Mouse (Mus musculus) forebrain, embryonic 14.5 days (tissue): Measurements from ENCODE around the gene Rac2. TPM values are rescaled to one million over a fixed set of nuclear protein-coding genes. Genes with fewer than 3 reads are reported as not detected.

ENCODE experiments used
- ATAC-seq: fragments of 200-750 bp; cut with Nextera tagmentation; 2 replicates; pipeline ENCODE4 v1.8.0; 2017; ENCODE audit warnings: mild to moderate bottlenecking, moderate library complexity
- DNase-seq: peaks from one replicate; pipeline ENCODE4 v3.0.0-alpha.2; 2015; ENCODE audit warnings: low spot score
- H3K27ac ChIP-seq: fragments of 300-500 bp; sonication (generic); 2 replicates; pipeline ENCODE4 v1.5.1; 2014; ENCODE audit warnings: low read depth, mild to moderate bottlenecking, control low read depth, low read length, moderate library complexity
- H3K27me3 ChIP-seq: fragments of 300-500 bp; sonication (generic); replicated peaks from 2 replicates; pipeline ENCODE4 v1.6.1; 2014; ENCODE audit warnings: low read length, control low read depth, mixed read lengths; ENCODE audit not compliant: control insufficient read depth, insufficient read depth
- H3K36me3 ChIP-seq: fragments of 300-500 bp; sonication (generic); 2 replicates; pipeline ENCODE4 v1.6.1; 2014; ENCODE audit warnings: low read length, control low read depth; ENCODE audit not compliant: control insufficient read depth, insufficient read depth
- H3K4me1 ChIP-seq: fragments of 300-500 bp; sonication (generic); 2 replicates; pipeline ENCODE4 v1.6.1; 2014; ENCODE audit warnings: antibody characterized with exemption, low read length, control low read depth; ENCODE audit not compliant: control insufficient read depth, insufficient read depth
- H3K4me2 ChIP-seq: fragments of 300-500 bp; sonication (generic); 2 replicates; pipeline ENCODE4 v1.6.1; 2014; ENCODE audit warnings: mild to moderate bottlenecking, control low read depth, low read length
- H3K4me3 ChIP-seq: fragments of 300-500 bp; sonication (generic); 2 replicates; pipeline ENCODE4 v1.5.1; 2014; ENCODE audit warnings: low read depth, low read length, control low read depth
- H3K9ac ChIP-seq: fragments of 300-500 bp; sonication (generic); 2 replicates; pipeline ENCODE4 v1.6.1; 2014; ENCODE audit warnings: mild to moderate bottlenecking, low read length, control low read depth, moderate library complexity
- H3K9me3 ChIP-seq: fragments of 300-500 bp; sonication (generic); replicated peaks from 2 replicates; pipeline ENCODE4 v1.6.1; 2016; ENCODE audit warnings: low read length, control low read depth, mixed read lengths; ENCODE audit not compliant: control insufficient read depth
- WGBS: fragments of 180-500 bp; shearing (Covaris S2); extraction: QIAGEN DNeasy Blood & Tissue Kit; methylation state at CpG from one replicate; pipeline ENCODE4 v1.1.7; 2014; 5-methylcytosine and 5-hydroxymethylcytosine counted together
- polyA plus RNA-seq: library from polyadenylated mRNA; unstranded; fragments of >200 nt; fragmentation: Nextera tagmentation; extraction: Ambion mirVana; gene quantifications from 2 replicates; pipeline ENCODE4 v1.2.1, GENCODE M21; 2014

Gene Rac2
- polyA plus RNA-seq, 1 experiment from 2014 or later = 5.9 TPM

DNA sequence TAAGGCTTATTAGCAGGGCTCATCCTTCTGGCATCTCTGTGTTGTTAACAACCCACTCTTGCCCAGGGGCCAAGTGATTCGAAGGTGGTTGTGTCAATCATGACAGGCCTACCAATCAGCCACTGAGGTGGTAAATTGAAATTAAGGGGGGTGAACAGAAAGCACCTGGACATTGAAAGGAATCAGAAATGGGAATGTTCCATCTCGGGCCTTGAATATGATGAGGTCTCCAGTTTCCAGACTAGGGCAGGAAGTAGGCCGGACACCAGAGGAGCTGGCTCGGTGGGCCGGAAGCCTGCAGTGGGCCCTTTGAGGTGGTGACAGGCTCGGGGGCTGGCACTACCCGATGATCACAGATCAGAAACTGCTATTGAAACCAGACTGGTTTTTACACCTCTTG lies 44.6 kb downstream of the Rac2 start:
- ATAC-seq = no peak
- H3K9me3 ChIP-seq = no peaks in the 10 kb centered on the region
- no peak for DNase-seq
- H3K4me1 ChIP-seq = peaks cover 8% of the 10 kb centered on the region
- H3K4me2 ChIP-seq = no peak overlapping the region
- H3K4me3 ChIP-seq = no peak overlapping the region
- H3K27ac ChIP-seq = no peak overlapping the region
- H3K36me3 ChIP-seq = no peaks in the 10 kb centered on the region
- no peak overlapping the region for H3K9ac ChIP-seq
- no peaks in the 10 kb centered on the region for H3K27me3 ChIP-seq
- WGBS = 82% methylated on average over 7 of the region's 7 CpGs

GRCm38 (mm10) chr15:78524163-78524562 lies 48.4 kb downstream of the Rac2 start:
- 86% methylated on average over 5 of the region's 5 CpGs for WGBS
- Histone ChIP-seq H3K27ac (no peak overlapping the region), H3K27me3 (no peaks in the 10 kb centered on the region), H3K36me3 (no peaks in the 10 kb centered on the region), H3K4me1 (peaks cover 2% of the 10 kb centered on the region; the same call in 1 of the 2 replicates), H3K9ac (no peak overlapping the region), H3K9me3 (no peaks in the 10 kb centered on the region), H3K4me3 (no peak overlapping the region), H3K4me2 (no peak overlapping the region)
- ATAC-seq (no peak), DNase-seq (no peak)

DNA sequence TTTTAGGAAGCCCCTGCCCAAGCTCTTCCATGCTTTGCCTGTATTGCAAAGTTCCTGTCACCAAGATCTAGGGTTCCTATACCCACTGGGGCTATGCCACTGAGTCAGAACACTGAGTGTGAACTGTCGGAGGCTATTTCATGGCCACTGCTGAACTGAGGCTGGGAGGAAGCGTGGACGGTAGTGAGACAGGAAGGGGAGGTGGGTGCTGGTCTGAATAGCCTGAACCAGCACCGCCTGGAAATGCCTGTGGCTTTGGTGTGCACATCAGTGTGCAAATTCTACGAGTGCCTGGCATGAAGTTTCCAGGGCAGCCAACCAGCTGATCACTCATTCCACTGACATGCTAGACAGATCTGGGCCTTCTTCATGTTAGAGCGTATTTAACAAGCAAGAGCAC lies 50.7 kb downstream of the Rac2 start:
- Histone ChIP-seq H3K9ac (no peak overlapping the region), H3K4me2 (no peak overlapping the region), H3K4me1 (no peaks in the 10 kb centered on the region), H3K27me3 (no peaks in the 10 kb centered on the region), H3K36me3 (no peaks in the 10 kb centered on the region), H3K9me3 (no peaks in the 10 kb centered on the region), H3K27ac (no peak overlapping the region), H3K4me3 (no peak overlapping the region)
- DNase-seq (no peak), ATAC-seq (no peak)
- WGBS = 82% methylated on average over 6 of the region's 6 CpGs

GRCm38 (mm10) chr15:78521331-78521730 lies 51.3 kb downstream of the Rac2 start:
- ATAC-seq (no peak), DNase-seq (no peak)
- Histone ChIP-seq H3K27me3 (no peaks in the 10 kb centered on the region), H3K27ac (no peak overlapping the region), H3K4me2 (no peak overlapping the region), H3K36me3 (no peaks in the 10 kb centered on the region), H3K9ac (no peak overlapping the region), H3K4me3 (no peak overlapping the region), H3K4me1 (no peaks in the 10 kb centered on the region), H3K9me3 (no peaks in the 10 kb centered on the region)
- 79% methylated on average over 8 of the region's 8 CpGs for WGBS

GRCm38 (mm10) chr15:78520112-78520715 lies 52.4 kb downstream of the Rac2 start:
- 76% methylated on average over 13 of the region's 13 CpGs for WGBS

DNA sequence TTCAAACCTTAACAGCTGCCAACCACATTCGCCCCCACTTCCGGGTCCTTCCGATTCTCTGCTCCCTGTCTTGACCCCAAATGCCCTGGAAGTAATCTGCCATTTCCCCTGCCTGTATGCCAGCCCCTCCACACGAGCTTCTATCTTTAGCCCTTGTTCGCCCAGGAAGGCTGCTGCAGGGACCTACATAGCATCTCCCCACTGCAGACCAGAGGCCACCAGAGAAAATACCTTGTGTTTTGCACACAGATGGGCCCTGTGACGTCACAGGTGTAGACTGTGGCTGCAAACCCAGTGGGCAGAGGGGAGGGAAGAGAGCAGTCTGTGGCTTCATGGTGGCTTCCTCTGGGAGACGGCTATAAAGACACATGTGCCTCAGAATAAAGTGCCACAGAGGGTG lies 54.4 kb downstream of the Rac2 start:
- 78% methylated on average over 7 of the region's 7 CpGs for WGBS
- Histone ChIP-seq H3K4me3 (no peak overlapping the region), H3K9ac (no peak overlapping the region), H3K27me3 (no peaks in the 10 kb centered on the region), H3K4me2 (no peak overlapping the region), H3K36me3 (no peaks in the 10 kb centered on the region), H3K4me1 (0 out of 2 replicates have a peak, but pooled peaks cover 5% of the 10 kb centered on the region), H3K27ac (no peak overlapping the region), H3K9me3 (no peaks in the 10 kb centered on the region)
- DNase-seq (no peak), ATAC-seq (no peak)

More at GRCm38 (mm10) chr15:78520112-78520715, 52.4 kb downstream of the Rac2 start:
- no peak overlapping the region for H3K4me2 ChIP-seq
- no peaks in the 10 kb centered on the region for H3K36me3 ChIP-seq
- H3K27ac ChIP-seq = no peak overlapping the region
- H3K4me1 ChIP-seq = no peaks in the 10 kb centered on the region
- H3K9me3 ChIP-seq = no peaks in the 10 kb centered on the region
- no peaks in the 10 kb centered on the region for H3K27me3 ChIP-seq
- H3K9ac ChIP-seq = no peak overlapping the region
- no peak overlapping the region for H3K4me3 ChIP-seq
- DNase-seq (no peak), ATAC-seq (no peak)

GRCm38 (mm10) chr15:78515759-78516158 lies 56.8 kb downstream of the Rac2 start:
- no peak for DNase-seq
- WGBS = 93% methylated on average over 6 of the region's 6 CpGs
- Histone ChIP-seq H3K9me3 (no peaks in the 10 kb centered on the region), H3K4me2 (no peak overlapping the region), H3K9ac (no peak overlapping the region), H3K27me3 (no peaks in the 10 kb centered on the region), H3K27ac (no peak overlapping the region), H3K36me3 (no peaks in the 10 kb centered on the region), H3K4me3 (no peak overlapping the region), H3K4me1 (0 out of 2 replicates have a peak, but pooled peaks cover 5% of the 10 kb centered on the region)
- no peak for ATAC-seq

- Histone ChIP-seq H3K27ac (no peak overlapping the region), H3K36me3 (no peaks in the 10 kb centered on the region), H3K4me2 (no peak overlapping the region), H3K9me3 (no peaks in the 10 kb centered on the region), H3K9ac (no peak overlapping the region), H3K4me1 (peaks cover 7% of the 10 kb centered on the region; the same call in 1 of the 2 replicates), H3K27me3 (no peaks in the 10 kb centered on the region), H3K4me3 (no peak overlapping the region)
- DNase-seq (peak; percentile 84), ATAC-seq (peak; percentile 42; the same call in 1 of the 2 replicates)
- 39% methylated on average over 7 of the region's 7 CpGs for WGBS
These were observed 58.0 kb downstream of the Rac2 start for GRCm38 (mm10) chr15:78514393-78515146.

DNA sequence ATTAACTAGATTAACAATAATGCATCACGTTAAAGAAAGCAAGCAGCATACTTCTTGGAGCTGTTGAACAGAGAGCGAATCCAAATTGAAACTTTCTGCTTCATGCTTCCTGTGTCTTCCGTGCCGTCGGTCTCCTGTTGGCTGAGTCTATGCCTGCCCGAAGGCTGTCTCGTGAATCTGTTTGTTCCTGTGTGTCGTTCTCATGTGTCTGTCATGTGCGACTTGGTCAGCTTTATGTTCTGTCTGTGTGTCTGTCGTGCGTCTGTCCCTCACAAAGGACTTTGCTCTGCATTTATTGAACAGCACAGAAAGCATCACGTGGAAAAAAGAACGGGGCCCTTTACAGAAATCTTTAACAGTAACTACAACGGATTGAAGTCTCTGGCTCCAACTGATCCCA lies 59.6 kb downstream of the Rac2 start:
- DNase-seq = no peak
- no peak overlapping the region for H3K27ac ChIP-seq
- ATAC-seq = no peak
- H3K4me2 ChIP-seq = no peak overlapping the region
- H3K4me3 ChIP-seq = no peak overlapping the region
- no peak overlapping the region for H3K9ac ChIP-seq
- H3K4me1 ChIP-seq = peaks cover 7% of the 10 kb centered on the region; the same call in 1 of the 2 replicates
- no peaks in the 10 kb centered on the region for H3K9me3 ChIP-seq
- no peaks in the 10 kb centered on the region for H3K27me3 ChIP-seq
- WGBS = 88% methylated on average over 14 of the region's 14 CpGs
- H3K36me3 ChIP-seq = no peaks in the 10 kb centered on the region
